Mouse (Mus musculus): ENCODE results near the gene Tex19.1.

GRCm38 (mm10) chr11:121127441-121127840 lies 18.5 kb upstream of the Tex19.1 start:
- no peak for TF ChIP-seq POLR2A (IDR thresholded peaks at IDR 0.05; ENCODE audit: low read depth, low read length)
- no peak for TF ChIP-seq CTCF (conservative IDR thresholded peaks at IDR 0.05; ENCODE audit: insufficient read depth, insufficient read length, low read depth, low read length)

Data from kidney, adult 2 months (tissue).